Mouse (Mus musculus) liver, embryonic 14.5 days (tissue): ENCODE results near the gene Cfap300.

Experiments used
- CTCF ChIP-seq: IDR thresholded peaks from 2 replicates; pipeline ENCODE4 v1.5.1; 2016; ENCODE audit warnings: antibody characterized with exemption, low read depth, control low read depth
- EP300 ChIP-seq: IDR thresholded peaks from 2 replicates; pipeline ENCODE4 v1.6.1; 2016; ENCODE audit warnings: antibody characterized with exemption, low read depth

DNA sequence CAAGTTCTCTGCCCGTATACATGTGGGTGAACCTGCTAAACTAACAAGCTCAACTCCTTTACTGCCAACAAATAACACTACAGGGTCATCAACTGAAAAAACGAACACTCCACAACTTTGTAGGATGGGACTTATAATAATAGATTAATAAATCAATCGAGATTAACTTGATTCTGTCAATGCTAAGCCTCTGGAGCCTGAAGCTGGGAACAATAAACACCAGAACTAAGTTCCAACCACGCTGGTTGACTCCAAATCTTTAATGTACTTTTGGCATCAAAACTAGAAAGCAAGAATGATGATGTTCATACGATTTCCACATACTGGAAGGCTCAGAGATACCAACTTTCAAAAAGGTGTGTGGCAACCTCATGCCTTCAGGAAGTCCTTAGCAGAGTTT is 55.5 kb downstream of the Cfap300 start:
- no peak for TF ChIP-seq EP300
- TF ChIP-seq CTCF, result no peak
